Mouse (Mus musculus) CH12.LX (cell line): ENCODE data around the gene Rnf181. TPM values are rescaled to one million over a fixed set of nuclear protein-coding genes. Genes with fewer than 3 reads are reported as not detected.

Experiments used
- DNase-seq: peaks from one replicate; pipeline ENCODE4 v3.0.0-alpha.2; 2013; ENCODE audit errors: extremely low read depth
- H3K27ac ChIP-seq: 2 replicates; pipeline ENCODE4 v1.5.1; 2012; ENCODE audit warnings: low read depth, mild to moderate bottlenecking, control low read depth, moderate library complexity; ENCODE audit not compliant: insufficient read depth
- H3K27me3 ChIP-seq: replicated peaks from 2 replicates; pipeline ENCODE3; 2012; ENCODE audit warnings: inconsistent platforms
- H3K36me3 ChIP-seq, 2 experiments: replicated peaks in 1 of 2; 2 replicates each; pipeline versions ENCODE3 to v1.6.1; 2012; ENCODE audit warnings: inconsistent platforms in 1 of 2, low read length in 1 of 2, mild to moderate bottlenecking in 1 of 2, mixed read lengths in 1 of 2, moderate library complexity in 1 of 2; ENCODE audit not compliant: control insufficient read depth in 1 of 2, insufficient read depth in 1 of 2
- H3K4me1 ChIP-seq, 2 experiments: 2 replicates each; pipeline ENCODE4 v1.6.1; 2012; ENCODE audit warnings: inconsistent platforms in 1 of 2, moderate library complexity in 1 of 2; ENCODE audit not compliant: insufficient read depth in 2 of 2, control insufficient read depth in 1 of 2
- H3K4me2 ChIP-seq: 2 replicates; pipeline ENCODE4 v1.6.1; 2012; ENCODE audit warnings: low read depth, mild to moderate bottlenecking, control low read depth; ENCODE audit not compliant: poor library complexity, insufficient read depth, severe bottlenecking
- H3K4me3 ChIP-seq, 3 experiments: fragments of 150-350 bp in 1 of 3; sonication (generic) in 1 of 3; replicated peaks in 1 of 3; 2 replicates each; pipeline versions ENCODE3 to v1.5.1; 2011 to 2012; ENCODE audit warnings: low read depth in 2 of 3, low read length in 2 of 3, mild to moderate bottlenecking in 2 of 3, moderate library complexity in 2 of 3, control low read depth in 1 of 3, improper control_type of control experiment in 1 of 3, inconsistent platforms in 1 of 3, mixed read lengths in 1 of 3; ENCODE audit not compliant: poor library complexity in 1 of 3
- H3K79me2 ChIP-seq: replicated peaks from 2 replicates; pipeline ENCODE4 v1.6.1; 2012; ENCODE audit warnings: mild to moderate bottlenecking, moderate library complexity; ENCODE audit not compliant: control insufficient read depth, poor library complexity, insufficient read depth, severe bottlenecking; ENCODE audit errors: extremely low read depth
- H3K9ac ChIP-seq: 2 replicates; pipeline ENCODE4 v1.6.1; 2012; ENCODE audit warnings: low read depth, mild to moderate bottlenecking, control low read depth, moderate library complexity; ENCODE audit not compliant: insufficient read depth
- H3K9me3 ChIP-seq: replicated peaks from 2 replicates; pipeline ENCODE3; 2012; ENCODE audit warnings: low read length, inconsistent platforms, mixed read lengths
- BHLHE40 ChIP-seq: IDR thresholded peaks from 2 replicates; pipeline ENCODE4 v1.6.1; 2011; ENCODE audit warnings: mild to moderate bottlenecking, low read depth, low read length, improper control_type of control experiment
- CHD1 ChIP-seq: IDR thresholded peaks from 2 replicates; pipeline ENCODE4 v1.6.1; 2012; ENCODE audit warnings: low read depth, low read length, improper control_type of control experiment, inconsistent platforms
- CHD2 ChIP-seq: IDR thresholded peaks from 2 replicates; pipeline ENCODE4 v1.6.1; 2011; ENCODE audit warnings: low read length, improper control_type of control experiment
- ELF1 ChIP-seq: IDR thresholded peaks from 2 replicates; pipeline ENCODE4 v1.6.1; 2014; ENCODE audit warnings: low read depth, mild to moderate bottlenecking, inconsistent platforms, low read length, improper control_type of control experiment
- EP300 ChIP-seq: IDR thresholded peaks from 2 replicates; pipeline ENCODE4 v1.6.1; 2011; ENCODE audit warnings: low read length, improper control_type of control experiment
- ETS1 ChIP-seq: conservative IDR thresholded peaks from 2 replicates; pipeline ENCODE4 v1.6.1; 2012; ENCODE audit warnings: low read depth, mild to moderate bottlenecking, inconsistent platforms, low read length, improper control_type of control experiment, moderate library complexity
- IRF4 ChIP-seq: IDR thresholded peaks from 2 replicates; pipeline ENCODE4 v1.6.1; 2014; ENCODE audit warnings: low read depth, mild to moderate bottlenecking, inconsistent platforms, low read length, improper control_type of control experiment
- JUN ChIP-seq: IDR thresholded peaks from 2 replicates; pipeline ENCODE4 v1.6.1; 2011; ENCODE audit warnings: low read depth, mild to moderate bottlenecking, low read length, improper control_type of control experiment, moderate library complexity; ENCODE audit not compliant: insufficient read depth
- MAZ ChIP-seq: IDR thresholded peaks from 2 replicates; pipeline ENCODE4 v1.6.1; 2012; ENCODE audit warnings: low read depth, mild to moderate bottlenecking, inconsistent platforms, low read length, improper control_type of control experiment, moderate library complexity
- MEF2A ChIP-seq: IDR thresholded peaks from 2 replicates; pipeline ENCODE4 v1.6.1; 2014; ENCODE audit warnings: low read depth, mild to moderate bottlenecking, inconsistent platforms, low read length, improper control_type of control experiment, borderline replicate concordance
- NELFE ChIP-seq: IDR thresholded peaks from 2 replicates; pipeline ENCODE4 v1.6.1; 2011; ENCODE audit warnings: low read depth, low read length, improper control_type of control experiment
- NRF1 ChIP-seq: IDR thresholded peaks from 2 replicates; pipeline ENCODE4 v1.6.1; 2014; ENCODE audit warnings: low read depth, mild to moderate bottlenecking, inconsistent platforms, low read length, improper control_type of control experiment, moderate library complexity
- PAX5 ChIP-seq: IDR thresholded peaks from 2 replicates; pipeline ENCODE4 v1.6.1; 2012; ENCODE audit warnings: low read length, inconsistent platforms, mixed read lengths
- POLR2A ChIP-seq: IDR thresholded peaks from 2 replicates; pipeline ENCODE4 v1.6.1; 2011; ENCODE audit warnings: low read depth, mild to moderate bottlenecking, improper control_type of control experiment, low read length
- SMC3 ChIP-seq: IDR thresholded peaks from 2 replicates; pipeline ENCODE4 v1.6.1; 2011; ENCODE audit warnings: low read depth, low read length, improper control_type of control experiment
- UBTF ChIP-seq: IDR thresholded peaks from 2 replicates; pipeline ENCODE4 v1.6.1; 2012; ENCODE audit warnings: low read depth, mild to moderate bottlenecking, inconsistent platforms, low read length, improper control_type of control experiment, moderate library complexity
- ZKSCAN1 ChIP-seq: IDR thresholded peaks from 2 replicates; pipeline ENCODE4 v1.6.1; 2012; ENCODE audit warnings: low read depth, inconsistent platforms, low read length, improper control_type of control experiment, borderline replicate concordance
- ZNF384 ChIP-seq: IDR thresholded peaks from 2 replicates; pipeline ENCODE4 v1.6.1; 2012; ENCODE audit warnings: low read depth, low read length, improper control_type of control experiment, inconsistent platforms
- dilution Hi-C: fragments of 300-500 bp; cut with MboI; formaldehyde crosslinking; loops from 2 replicates; pipeline ENCODE4 v1.14.3; 2020; ENCODE audit warnings: low sequenced_read_pairs; ENCODE audit not compliant: extremely low pct_unique_long_range_greater_than_20kb, extremely low pct_ligation_motif_present
- in situ Hi-C: fragments of 300-500 bp; cut with MboI; formaldehyde crosslinking; loops from 3 replicates; pipeline ENCODE4 v1.14.3; 2019; ENCODE audit warnings: low sequenced_read_pairs, low pct_ligation_motif_present, low pct_unique_long_range_greater_than_20kb, mixed read lengths
- polyA plus RNA-seq: library from polyadenylated mRNA; unstranded; fragments of >175 nt; gene quantifications from 2 replicates; pipeline ENCODE4 v1.2.1, GENCODE M21; 2012; ENCODE audit warnings: low read depth; ENCODE audit not compliant: insufficient read length
- total RNA-seq, 2 experiments: library from RNA; depleted of rRNA; stranded (reverse); fragments of 300-350 nt in 1 of 2; fragments of >200 nt in 1 of 2; gene quantifications; 2 replicates each; pipeline ENCODE4 v1.2.3; 2012 to 2014

The Rnf181 gene
- total and polyA plus RNA-seq, 3 experiments = 63.2 to 88.7 (median 83.2) TPM

- DNase-seq = no peak
- Histone ChIP-seq H3K9ac (no peak overlapping the region), H3K36me3 (no peaks in the 10 kb centered on the region), H3K4me1 (peaks cover 2 to 6% of the 10 kb centered on the region in 2 experiments; a peak in 3 of 4 replicates), H3K4me2 (no peak overlapping the region), H3K27me3 (peaks cover 3% of the 10 kb centered on the region), H3K79me2 (no peaks in the 10 kb centered on the region), H3K9me3 (no peaks in the 10 kb centered on the region), H3K27ac (no peak overlapping the region), H3K4me3 (no peak overlapping the region)
- in situ Hi-C loops = no loop called here
- TF ChIP-seq ETS1 (no peak), ZNF384 (no peak), PAX5 (no peak), EP300 (no peak), MEF2A (no peak)
- dilution Hi-C loops = no loop called here
Measured at GRCm38 (mm10) chr6:72371571-72371970, 4.8 kb upstream of the Rnf181 start.

- no peaks in the 10 kb centered on the region for H3K36me3 ChIP-seq
- TF ChIP-seq SMC3 (no peak), NELFE (no peak), MAZ (no peak), CHD1 (no peak), BHLHE40 (no peak), ZKSCAN1 (no peak), JUN (no peak), PAX5 (no peak), NRF1 (no peak), UBTF (no peak), CHD2 (no peak), ELF1 (no peak), POLR2A (no peak), IRF4 (no peak)
- TF ChIP-seq, all 38 proteins: peak for 0
- dilution Hi-C loops = no loop called here
Measured at GRCm38 (mm10) chr6:72371147-72371546, 4.4 kb upstream of the Rnf181 start.

More at GRCm38 (mm10) chr6:72371147-72371546, 4.4 kb upstream of the Rnf181 start:
- H3K27ac ChIP-seq = no peak overlapping the region
- no peak overlapping the region for H3K4me2 ChIP-seq
- no peak overlapping the region for H3K9ac ChIP-seq
- H3K4me1 ChIP-seq = peaks cover 2 to 6% of the 10 kb centered on the region in 2 experiments; a peak in 2 of 4 replicates
- no peaks in the 10 kb centered on the region for H3K79me2 ChIP-seq
- in situ Hi-C loops = no loop called here
- H3K27me3 ChIP-seq = peaks cover 3% of the 10 kb centered on the region
- DNase-seq = no peak
- H3K4me3 ChIP-seq = no peak overlapping the region
- no peaks in the 10 kb centered on the region for H3K9me3 ChIP-seq
